Mouse (Mus musculus) heart, embryonic 13.5 days (tissue): ENCODE data around the gene Inpp5b. TPM values are rescaled to one million over a fixed set of nuclear protein-coding genes. Genes with fewer than 3 reads are reported as not detected.
"Not testable (repeated sequence)": the region's sequence is repeated elsewhere in the genome, so short reads cannot be mapped to it uniquely, and the experiment has no call there.

ENCODE experiments used
- ATAC-seq: fragments of 200-750 bp; cut with Nextera tagmentation; 2 replicates; pipeline ENCODE4 v1.8.0; 2017; ENCODE audit warnings: moderate TSS enrichment; ENCODE audit not compliant: insufficient number of reproducible peaks, low FRiP score, low TSS enrichment; ENCODE audit errors: extremely low read depth
- H3K27ac ChIP-seq: fragments of 300-500 bp; sonication (generic); replicated peaks from 2 replicates; pipeline ENCODE4 v1.5.1; 2015; ENCODE audit warnings: moderate library complexity, mild to moderate bottlenecking, inconsistent platforms
- H3K27me3 ChIP-seq: fragments of 300-500 bp; sonication (generic); replicated peaks from 2 replicates; pipeline ENCODE4 v1.6.1; 2015; ENCODE audit warnings: mild to moderate bottlenecking, inconsistent platforms
- H3K36me3 ChIP-seq: fragments of 300-500 bp; sonication (generic); 2 replicates; pipeline ENCODE4 v1.6.1; 2015; ENCODE audit warnings: mild to moderate bottlenecking, inconsistent platforms
- H3K4me1 ChIP-seq: fragments of 300-500 bp; sonication (generic); 2 replicates; pipeline ENCODE4 v1.6.1; 2015; ENCODE audit warnings: inconsistent platforms
- H3K4me2 ChIP-seq: fragments of 300-500 bp; sonication (generic); 2 replicates; pipeline ENCODE4 v1.6.1; 2015; ENCODE audit warnings: inconsistent platforms, mild to moderate bottlenecking, moderate library complexity
- H3K4me3 ChIP-seq: fragments of 300-500 bp; sonication (generic); 2 replicates; pipeline ENCODE4 v1.5.1; 2015; ENCODE audit warnings: moderate library complexity, mild to moderate bottlenecking, inconsistent platforms
- H3K9ac ChIP-seq: fragments of 300-500 bp; sonication (generic); 2 replicates; pipeline ENCODE4 v1.6.1; 2015; ENCODE audit warnings: inconsistent platforms, mild to moderate bottlenecking, moderate library complexity
- H3K9me3 ChIP-seq: fragments of 300-500 bp; sonication (generic); 2 replicates; pipeline ENCODE4 v1.6.1; 2016; ENCODE audit warnings: inconsistent platforms
- WGBS: fragments of 180-500 bp; shearing (Covaris S2); methylation state at CpG from one replicate; pipeline ENCODE4 v1.1.7; 2015; ENCODE audit warnings: mixed read lengths; 5-methylcytosine and 5-hydroxymethylcytosine counted together
- polyA plus RNA-seq: library from polyadenylated mRNA; unstranded; fragments of >200 nt; fragmentation: Nextera tagmentation; extraction: Ambion mirVana; gene quantifications from 2 replicates; pipeline ENCODE4 v1.2.1, GENCODE M21; 2015

Inpp5b gene
- polyA plus RNA-seq, 1 experiment from 2014 or later: 17.6 TPM

DNA sequence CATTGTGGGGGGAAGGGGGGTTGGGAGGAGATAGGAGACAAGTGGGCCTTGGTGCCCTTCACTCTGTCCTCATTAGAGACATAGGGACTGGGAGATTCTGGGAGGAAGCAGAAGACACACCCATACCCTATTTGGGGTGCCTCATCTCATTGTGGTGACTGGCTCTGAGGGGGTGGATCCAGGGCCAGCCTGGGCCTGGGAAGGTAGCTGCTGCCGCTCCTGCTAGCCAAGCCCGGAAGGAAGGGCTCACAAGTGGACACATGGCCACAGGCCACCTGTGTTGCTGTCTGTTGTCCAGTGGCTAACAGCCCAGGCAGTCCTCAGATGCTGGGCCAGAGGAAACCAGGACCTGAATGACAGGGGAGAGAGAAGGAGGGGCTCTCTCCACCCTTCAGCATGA is 38.2 kb upstream of the Inpp5b start:
- H3K4me2 ChIP-seq: peak overlapping the region; percentile 94
- peak overlapping the region; percentile 29 for H3K4me3 ChIP-seq
- peaks cover 69% of the 10 kb centered on the region for H3K4me1 ChIP-seq
- H3K27me3 ChIP-seq: no peaks in the 10 kb centered on the region
- H3K9me3 ChIP-seq: no peaks in the 10 kb centered on the region
- H3K27ac ChIP-seq: peak overlapping the region; percentile 95
- WGBS: 7% methylated on average over 2 of the region's 2 CpGs
- H3K36me3 ChIP-seq: peaks cover 25% of the 10 kb centered on the region
- ATAC-seq: no peak
- peak overlapping the region; percentile 76 for H3K9ac ChIP-seq

DNA sequence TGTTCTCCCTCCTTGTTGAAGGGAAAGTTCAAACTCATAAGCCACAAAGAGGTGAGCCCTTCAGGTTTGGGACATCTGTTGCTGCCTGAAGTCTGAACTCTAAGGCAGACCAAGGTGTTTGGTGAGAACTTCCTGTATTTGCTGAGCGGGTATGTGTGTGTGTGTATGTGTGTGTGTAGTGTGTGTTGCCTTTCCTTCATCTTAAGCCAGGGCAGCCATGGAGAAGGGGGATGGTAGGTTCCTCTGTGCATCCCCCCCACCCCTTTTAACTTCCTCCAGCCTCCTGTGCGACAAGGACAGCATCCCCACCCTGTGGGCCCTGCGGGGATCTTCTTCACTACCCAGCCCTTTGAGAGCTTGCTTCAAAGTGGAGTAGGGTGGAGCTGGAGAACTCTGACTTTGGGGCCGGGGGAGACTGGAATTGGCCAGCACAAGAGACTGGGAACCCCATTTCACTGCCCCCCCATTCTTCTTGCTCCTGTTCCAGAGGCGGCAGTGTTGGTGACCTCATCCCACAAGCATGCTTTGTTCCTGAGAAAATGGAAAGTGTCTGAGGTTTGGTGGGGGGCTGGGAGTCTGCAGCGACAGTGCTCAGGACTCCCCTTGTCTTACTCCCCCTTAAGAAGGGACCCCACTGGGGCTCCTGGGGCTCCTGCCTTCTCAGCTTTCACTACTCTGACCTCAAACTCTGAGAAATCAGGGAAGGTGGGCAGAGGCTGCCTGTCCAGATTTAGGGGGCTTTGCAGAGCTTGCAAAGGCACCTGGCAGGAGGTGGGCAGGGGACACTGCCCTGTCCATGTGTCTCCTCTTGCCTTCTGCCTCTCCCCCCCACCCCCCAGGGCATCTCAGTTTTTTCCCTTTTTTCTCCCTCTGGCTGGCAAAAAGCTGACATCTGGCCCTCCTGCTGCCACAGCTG is 37.5 kb upstream of the Inpp5b start:
- 14% methylated on average over 6 of the region's 6 CpGs for WGBS

DNA sequence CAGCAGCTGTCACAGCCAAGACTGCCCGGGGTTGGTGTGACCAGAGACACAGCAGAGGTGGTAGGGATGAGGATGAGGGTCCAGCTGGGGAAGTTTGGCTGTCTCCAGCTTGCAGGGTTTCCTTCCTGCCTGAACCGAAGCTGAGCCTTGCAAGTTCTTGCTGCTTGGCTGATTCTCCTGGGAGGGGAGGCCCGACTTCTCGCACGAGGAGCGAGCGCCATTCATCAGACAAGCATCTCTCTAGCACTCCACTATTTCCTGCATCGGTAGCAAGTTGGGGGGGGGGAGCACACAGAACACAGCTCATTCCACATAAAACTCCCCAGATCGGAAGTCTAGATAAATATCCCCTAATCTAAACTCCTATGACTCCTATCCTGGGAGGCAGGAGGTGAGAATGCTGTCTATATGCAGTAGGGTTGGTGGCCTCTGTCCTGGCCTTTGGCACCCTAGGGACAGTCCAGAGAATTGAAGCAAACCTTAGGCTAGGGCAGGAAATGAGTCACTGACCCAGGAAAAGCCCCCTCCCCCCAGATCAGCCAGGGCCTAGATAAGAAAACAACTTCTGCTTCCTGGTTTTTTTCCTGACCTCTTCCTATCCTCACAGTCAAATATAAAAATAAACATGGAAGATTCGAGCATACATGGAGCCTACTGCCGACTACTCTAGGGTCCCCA is 36.7 kb upstream of the Inpp5b start:
- peaks cover 79% of the 10 kb centered on the region for H3K4me1 ChIP-seq
- H3K4me2 ChIP-seq: peak overlapping the region; percentile 94
- peak overlapping the region; percentile 95 for H3K27ac ChIP-seq
- 24% methylated on average over 11 of the region's 11 CpGs for WGBS
- peak overlapping the region; percentile 29 for H3K4me3 ChIP-seq
- no peaks in the 10 kb centered on the region for H3K9me3 ChIP-seq
- H3K36me3 ChIP-seq: peaks cover 25% of the 10 kb centered on the region
- H3K27me3 ChIP-seq: no peaks in the 10 kb centered on the region
- peak overlapping the region; percentile 76 for H3K9ac ChIP-seq
- no peak for ATAC-seq

More for the DNA sequence above, 37.5 kb upstream of the Inpp5b start:
- peaks cover 76% of the 10 kb centered on the region for H3K4me1 ChIP-seq
- H3K36me3 ChIP-seq: peaks cover 25% of the 10 kb centered on the region
- H3K4me3 ChIP-seq: peak overlapping the region; percentile 29
- peak overlapping the region; percentile 95 for H3K27ac ChIP-seq
- H3K9ac ChIP-seq: peak overlapping the region; percentile 76
- no peaks in the 10 kb centered on the region for H3K9me3 ChIP-seq
- H3K4me2 ChIP-seq: peak overlapping the region; percentile 94
- no peaks in the 10 kb centered on the region for H3K27me3 ChIP-seq
- no peak for ATAC-seq

DNA sequence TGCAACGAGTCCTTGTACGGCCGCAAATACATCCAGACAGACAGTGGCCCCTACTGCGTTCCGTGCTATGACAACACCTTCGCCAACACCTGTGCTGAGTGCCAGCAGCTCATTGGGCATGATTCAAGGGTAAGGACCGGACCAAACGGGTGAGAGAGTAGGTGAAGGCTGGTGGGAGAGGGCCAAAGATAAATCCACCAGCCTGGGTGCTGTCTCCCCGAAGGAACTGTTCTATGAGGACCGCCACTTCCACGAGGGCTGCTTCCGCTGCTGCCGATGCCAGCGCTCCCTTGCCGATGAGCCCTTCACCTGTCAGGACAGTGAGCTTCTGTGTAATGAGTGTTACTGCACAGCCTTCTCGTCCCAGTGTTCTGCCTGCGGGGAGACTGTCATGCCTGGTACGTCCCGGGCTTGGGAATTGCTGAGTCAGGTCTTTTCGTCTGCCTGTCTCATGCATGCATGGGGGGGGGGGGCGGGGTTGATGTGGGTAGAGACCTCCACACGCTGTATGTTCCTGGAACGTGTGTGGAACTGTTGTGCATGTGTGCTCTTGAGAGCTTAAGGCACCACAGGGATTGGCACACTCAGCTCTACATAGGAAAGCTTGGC is 35.9 kb upstream of the Inpp5b start:
- Histone ChIP-seq H3K4me3 (no peak overlapping the region), H3K27ac (peak overlapping the region; percentile 95), H3K27me3 (no peaks in the 10 kb centered on the region), H3K4me2 (peak overlapping the region; percentile 94; the same call in 1 of the 2 replicates), H3K4me1 (peaks cover 83% of the 10 kb centered on the region), H3K36me3 (peaks cover 25% of the 10 kb centered on the region), H3K9ac (no peak overlapping the region), H3K9me3 (no peaks in the 10 kb centered on the region)
- WGBS: 72% methylated on average over 23 of the region's 23 CpGs
- ATAC-seq: no peak

DNA sequence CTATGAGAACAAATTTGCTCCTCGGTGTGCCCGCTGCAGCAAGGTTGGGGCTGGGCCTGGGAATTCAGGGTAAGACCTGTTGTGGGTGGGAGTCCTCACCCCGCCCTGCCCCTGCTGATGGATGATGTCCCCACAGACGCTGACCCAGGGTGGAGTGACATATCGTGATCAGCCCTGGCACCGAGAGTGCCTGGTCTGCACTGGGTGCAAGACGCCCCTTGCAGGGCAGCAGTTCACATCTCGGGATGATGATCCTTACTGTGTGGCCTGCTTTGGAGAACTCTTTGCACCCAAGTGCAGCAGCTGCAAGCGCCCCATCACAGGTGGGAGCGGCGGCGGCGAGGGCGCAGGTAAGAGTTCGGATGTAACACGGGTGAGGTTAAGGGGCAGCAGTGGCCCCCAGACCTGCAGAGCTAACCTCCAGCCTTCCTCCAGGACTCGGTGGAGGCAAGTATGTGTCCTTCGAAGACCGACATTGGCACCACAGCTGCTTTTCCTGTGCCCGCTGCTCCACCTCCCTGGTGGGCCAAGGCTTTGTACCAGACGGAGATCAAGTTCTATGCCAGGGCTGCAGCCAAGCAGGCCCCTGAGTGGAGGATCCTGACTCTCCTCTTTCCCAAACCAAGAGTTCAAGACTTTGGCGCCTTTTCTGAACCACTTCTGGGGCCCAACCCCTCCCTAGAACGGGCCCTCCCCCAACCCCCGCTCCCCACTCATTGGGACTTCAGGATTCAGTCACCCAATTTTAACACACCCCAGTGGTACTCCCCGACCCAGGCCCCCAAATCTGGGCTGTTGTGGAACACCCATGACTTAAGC is 34.1 kb upstream of the Inpp5b start:
- peaks cover 66% of the 10 kb centered on the region for H3K4me1 ChIP-seq
- not testable (repeated sequence) for H3K9ac ChIP-seq, H3K9me3 ChIP-seq, H3K4me3 ChIP-seq, ATAC-seq, H3K27me3 ChIP-seq, H3K4me2 ChIP-seq
- 86% methylated on average over 25 of the region's 25 CpGs for WGBS
- H3K36me3 ChIP-seq: peaks cover 25% of the 10 kb centered on the region
- peak overlapping the region; percentile 94 for H3K27ac ChIP-seq

DNA sequence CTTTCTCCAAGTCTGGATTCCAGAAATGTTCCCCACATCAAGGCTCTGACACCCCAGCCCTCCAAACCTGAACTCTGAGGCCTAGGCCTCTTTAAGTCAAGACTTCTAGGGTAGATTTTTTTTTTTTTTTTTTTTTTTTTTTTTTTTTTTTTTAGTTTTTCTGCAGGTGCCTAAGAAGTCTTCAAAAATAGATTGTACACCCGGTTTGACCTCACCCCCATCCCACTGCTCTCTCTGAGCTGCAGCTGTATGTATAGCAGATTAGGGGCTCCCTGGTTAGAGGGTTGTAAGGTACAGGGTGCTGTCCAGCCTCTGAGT is 33.5 kb upstream of the Inpp5b start:
- peaks cover 62% of the 10 kb centered on the region for H3K4me1 ChIP-seq
- WGBS: 0% methylated on average over 1 of the region's 1 CpGs

DNA sequence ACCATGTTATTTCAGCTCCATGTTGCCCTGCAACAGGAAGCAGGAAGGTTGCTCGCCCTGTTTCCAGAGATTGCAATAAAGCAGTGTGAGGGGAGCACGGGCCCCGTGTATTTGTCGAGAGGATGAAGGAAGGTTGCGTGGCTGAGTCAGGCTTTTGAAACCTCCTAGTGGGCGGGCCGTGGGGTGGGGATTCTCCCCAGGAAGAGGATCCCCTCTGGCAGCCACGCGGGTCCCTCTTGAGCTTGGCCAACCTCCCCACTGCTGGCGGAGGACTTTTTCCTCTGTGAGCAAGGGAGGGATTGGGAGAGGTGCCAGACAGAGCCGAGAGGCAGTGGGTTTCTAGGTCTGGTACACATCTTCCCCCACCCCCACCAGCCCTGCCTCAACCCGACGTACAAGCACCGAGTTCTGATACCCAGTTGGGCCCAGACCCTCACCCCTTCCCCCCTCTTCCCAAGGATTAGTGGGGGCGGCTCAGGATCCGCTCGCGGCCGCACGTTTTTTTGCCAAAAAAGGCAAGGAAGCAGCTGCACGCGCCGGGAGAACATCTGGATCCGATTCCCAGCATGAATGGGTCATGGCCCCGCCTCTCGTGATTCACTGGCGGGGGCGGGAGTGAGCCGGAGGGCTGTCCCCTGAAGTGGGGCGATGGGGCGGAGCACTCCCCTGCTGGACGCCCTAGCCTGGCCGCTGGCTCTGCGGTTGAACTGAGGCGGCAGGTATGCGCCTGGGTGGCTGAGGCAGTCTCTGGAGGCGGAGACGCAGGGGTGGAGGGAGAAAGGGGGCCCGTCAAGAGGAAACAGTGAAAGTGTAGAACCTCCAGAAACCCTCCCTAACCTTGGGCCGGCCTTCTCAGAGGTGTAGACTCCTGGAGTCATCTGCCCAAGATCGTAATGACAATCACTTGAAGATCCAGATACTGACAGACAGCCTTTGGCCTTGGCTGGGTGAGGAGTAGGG is 32.9 kb upstream of the Inpp5b start:
- H3K4me1 ChIP-seq: peaks cover 55% of the 10 kb centered on the region
- H3K27me3 ChIP-seq: no peaks in the 10 kb centered on the region
- H3K9me3 ChIP-seq: no peaks in the 10 kb centered on the region
- H3K9ac ChIP-seq: peak overlapping the region; percentile 75
- peaks cover 25% of the 10 kb centered on the region for H3K36me3 ChIP-seq
- H3K4me3 ChIP-seq: peak overlapping the region; percentile 51
- peak overlapping the region; percentile 94 for H3K27ac ChIP-seq
- peak overlapping the region; percentile 79 for H3K4me2 ChIP-seq
- 1% methylated on average over 41 of the region's 41 CpGs for WGBS
- ATAC-seq: peak; percentile 79

More for the DNA sequence above, 33.5 kb upstream of the Inpp5b start:
- H3K27me3 ChIP-seq, H3K9me3 ChIP-seq, ATAC-seq: not testable (repeated sequence)
- Histone ChIP-seq H3K36me3 (peaks cover 25% of the 10 kb centered on the region), H3K4me2 (peak overlapping the region; percentile 79), H3K27ac (peak overlapping the region; percentile 94), H3K4me3 (peak overlapping the region; percentile 51), H3K9ac (peak overlapping the region; percentile 75)

DNA sequence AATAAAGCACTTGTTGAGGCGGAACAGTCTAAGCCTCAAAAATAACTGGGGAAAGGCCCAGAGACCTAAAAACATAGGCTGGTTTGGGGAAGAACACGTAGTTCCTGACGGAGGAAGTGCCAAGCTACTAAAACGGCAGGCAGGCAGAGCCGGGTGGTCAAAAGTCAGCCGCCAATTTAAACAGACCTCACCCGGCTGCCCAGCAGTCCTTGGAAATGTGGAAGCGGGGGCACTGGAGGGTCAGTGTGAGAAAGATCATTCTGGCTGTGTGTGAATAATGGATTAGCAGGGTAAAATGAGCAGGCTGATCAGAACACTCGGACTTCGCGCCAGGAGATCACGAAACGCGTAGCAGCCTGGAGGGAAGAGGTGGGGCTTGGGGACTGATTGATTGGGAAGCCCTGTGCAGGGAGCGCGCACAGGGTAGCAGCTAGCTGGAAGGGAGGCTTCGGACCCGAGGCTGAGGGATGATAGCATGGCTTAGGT is 31.6 kb upstream of the Inpp5b start:
- H3K36me3 ChIP-seq: peaks cover 25% of the 10 kb centered on the region
- no peaks in the 10 kb centered on the region for H3K9me3 ChIP-seq
- H3K4me2 ChIP-seq: peak overlapping the region; percentile 79
- H3K4me3 ChIP-seq: peak overlapping the region; percentile 51
- peak overlapping the region; percentile 79 for H3K9ac ChIP-seq
- peak overlapping the region; percentile 94 for H3K27ac ChIP-seq
- no peak for ATAC-seq
- 3% methylated on average over 18 of the region's 18 CpGs for WGBS
- peaks cover 47% of the 10 kb centered on the region for H3K4me1 ChIP-seq
- no peaks in the 10 kb centered on the region for H3K27me3 ChIP-seq

DNA sequence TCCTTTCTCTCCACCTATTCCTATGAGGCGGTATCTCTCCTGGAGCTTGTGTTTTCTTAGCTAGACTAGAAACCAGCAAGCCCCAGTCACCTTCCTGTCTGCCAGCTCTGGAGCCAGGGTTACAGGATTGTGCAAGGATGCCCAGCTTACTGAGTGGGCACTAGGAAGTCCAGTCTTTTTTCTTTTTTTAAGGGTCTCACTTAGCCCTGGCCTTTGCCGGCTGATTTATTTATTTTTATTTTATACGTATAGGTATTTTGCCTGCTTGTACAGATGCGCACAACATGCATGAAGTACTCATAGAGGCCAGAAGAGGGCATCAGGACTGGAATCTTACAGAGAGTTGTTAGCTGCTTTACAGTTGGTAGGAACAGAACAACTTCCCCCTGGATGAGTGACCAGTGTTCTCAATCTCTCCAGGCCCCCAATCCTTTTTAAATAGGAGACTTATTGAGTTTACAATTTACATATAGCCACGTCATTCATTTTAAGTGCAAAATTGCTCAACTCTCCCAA is 30.8 kb upstream of the Inpp5b start:
- WGBS: 4% methylated on average over 5 of the region's 5 CpGs
- H3K4me1 ChIP-seq: peaks cover 45% of the 10 kb centered on the region

DNA sequence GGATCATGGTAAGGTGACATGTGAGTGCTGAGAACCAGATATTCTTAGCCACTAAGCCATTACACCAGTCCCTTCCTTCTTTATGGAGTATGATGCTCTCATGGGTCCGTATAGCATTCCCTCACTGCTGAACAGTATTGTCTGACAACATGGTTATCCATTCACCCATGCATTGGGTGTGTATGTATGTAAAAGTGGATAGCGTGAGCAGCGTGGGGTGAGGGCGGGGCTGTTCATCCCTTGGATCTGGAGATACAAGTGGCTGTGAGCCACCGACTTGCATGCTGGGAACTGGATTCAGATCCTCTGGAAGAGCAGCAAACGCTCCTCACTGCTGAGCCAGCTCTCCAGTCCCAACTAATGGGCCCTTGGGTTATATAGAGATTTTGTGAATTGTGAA is 29.0 kb upstream of the Inpp5b start:
- no peak overlapping the region for H3K4me3 ChIP-seq
- no peaks in the 10 kb centered on the region for H3K27me3 ChIP-seq
- no peak for ATAC-seq
- no peaks in the 10 kb centered on the region for H3K9me3 ChIP-seq
- 81% methylated on average over 6 of the region's 6 CpGs for WGBS
- H3K9ac ChIP-seq: no peak overlapping the region
- no peak overlapping the region for H3K4me2 ChIP-seq
- H3K27ac ChIP-seq: no peak overlapping the region
- peaks cover 22% of the 10 kb centered on the region for H3K36me3 ChIP-seq
- H3K4me1 ChIP-seq: peaks cover 46% of the 10 kb centered on the region

More for the DNA sequence above, 30.8 kb upstream of the Inpp5b start:
- Histone ChIP-seq H3K9ac (0 out of 2 replicates have a peak overlapping the region, but pooled peaks have one; percentile 79), H3K36me3 (peaks cover 22% of the 10 kb centered on the region), H3K9me3 (no peaks in the 10 kb centered on the region), H3K27ac (no peak overlapping the region), H3K4me2 (peak overlapping the region; percentile 79), H3K27me3 (no peaks in the 10 kb centered on the region), H3K4me3 (no peak overlapping the region)
- no peak for ATAC-seq
